Mouse (Mus musculus): ENCODE results near the gene Stab2.

GRCm38 (mm10) chr10:86853433-86853832 lies 154.4 kb downstream of the Stab2 start:
- TF ChIP-seq CTCF (IDR thresholded peaks at IDR 0.05) = no peak
- TF ChIP-seq EP300 (IDR thresholded peaks at IDR 0.05) = no peak

All from lung, postnatal 0 days (tissue).